Mouse (Mus musculus) 3134 (cell line): ENCODE data around the gene Ccr9.
"Not testable (repeated sequence)": the region's sequence is repeated elsewhere in the genome, so short reads cannot be mapped to it uniquely, and the experiment has no call there.

ENCODE experiments used
- DNase-seq: peaks from one replicate; pipeline ENCODE4 v3.0.0-alpha.2; 2011; ENCODE audit warnings: low spot score; ENCODE audit not compliant: insufficient read length; ENCODE audit errors: extremely low read depth

Gene Ccr9

GRCm38 (mm10) chr9:123713111-123713510 lies 34.9 kb downstream of the Ccr9 start:
- no peak for DNase-seq

- DNase-seq: no peak
These were observed 38.1 kb downstream of the Ccr9 start for GRCm38 (mm10) chr9:123716301-123716700.

DNA sequence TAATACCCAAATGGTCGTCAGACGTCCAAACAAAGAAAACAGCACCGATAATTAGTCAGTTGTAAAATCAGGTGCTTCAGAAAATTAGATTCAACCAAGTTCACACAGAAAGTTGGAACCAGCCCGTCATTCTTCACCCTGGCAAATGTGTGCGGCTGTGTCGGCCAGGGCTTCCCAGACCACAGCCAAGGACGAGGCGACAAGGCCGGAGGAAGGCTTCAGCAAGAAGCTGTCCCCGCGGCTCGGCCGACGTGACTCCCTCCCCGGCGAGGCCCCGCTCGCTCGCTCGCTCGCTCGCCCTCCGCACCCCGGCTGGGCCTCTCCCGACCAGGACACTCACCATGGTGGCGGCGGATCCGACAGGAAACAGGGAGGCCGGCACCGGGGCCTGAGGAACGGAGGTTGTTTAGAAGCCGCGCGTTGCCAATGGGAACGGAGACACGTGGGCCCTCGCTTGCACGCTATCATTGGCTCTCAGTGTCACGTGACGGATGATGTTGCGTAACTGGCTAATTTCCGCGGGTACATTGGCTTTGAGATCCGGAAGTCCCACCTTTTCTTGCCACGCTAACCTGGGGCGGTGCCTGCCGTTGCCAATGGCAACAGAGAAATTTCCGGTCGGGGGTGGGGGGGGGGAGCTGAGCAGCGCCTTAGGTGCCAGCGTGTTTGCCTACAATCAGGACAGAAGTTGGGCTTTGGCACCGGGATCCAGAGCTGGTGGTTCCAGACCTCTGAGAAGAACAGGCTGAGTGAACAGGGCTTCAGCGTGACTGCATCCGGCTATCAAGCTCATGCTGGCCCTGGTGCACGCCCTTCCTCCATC lies 39.2 kb downstream of the Ccr9 start, which contains the start of gene Lztfl1:
Gene Lztfl1 (minus strand): TSS at position 512 of the 823 bp plus-strand sequence.
- peak; percentile 95 for DNase-seq

GRCm38 (mm10) chr9:123722737-123723493 lies 44.7 kb downstream of the Ccr9 start:
- no peak for DNase-seq

DNA sequence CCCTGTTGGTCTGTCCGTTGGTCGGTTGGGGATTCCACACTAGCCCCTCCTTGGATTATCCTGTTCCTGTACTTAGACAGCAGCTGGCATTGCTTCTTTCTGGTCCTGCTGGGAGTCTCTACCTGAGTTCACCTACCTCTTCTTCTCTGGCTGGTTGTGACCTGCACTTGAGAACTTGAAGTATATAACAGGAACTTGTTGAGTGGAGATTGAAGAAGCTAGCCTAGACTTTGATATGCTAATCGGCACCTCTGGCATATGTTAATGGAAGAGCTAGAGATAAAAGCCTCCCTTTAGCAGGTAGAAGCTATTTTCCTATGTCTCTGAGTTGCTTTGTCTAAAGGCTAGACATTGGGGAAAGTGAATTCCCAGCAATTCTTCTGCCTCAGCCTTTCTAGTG lies 53.0 kb downstream of the Ccr9 start:
- no peak for DNase-seq

- DNase-seq: no peak
These were observed 55.9 kb downstream of the Ccr9 start for GRCm38 (mm10) chr9:123734133-123734532.

DNA sequence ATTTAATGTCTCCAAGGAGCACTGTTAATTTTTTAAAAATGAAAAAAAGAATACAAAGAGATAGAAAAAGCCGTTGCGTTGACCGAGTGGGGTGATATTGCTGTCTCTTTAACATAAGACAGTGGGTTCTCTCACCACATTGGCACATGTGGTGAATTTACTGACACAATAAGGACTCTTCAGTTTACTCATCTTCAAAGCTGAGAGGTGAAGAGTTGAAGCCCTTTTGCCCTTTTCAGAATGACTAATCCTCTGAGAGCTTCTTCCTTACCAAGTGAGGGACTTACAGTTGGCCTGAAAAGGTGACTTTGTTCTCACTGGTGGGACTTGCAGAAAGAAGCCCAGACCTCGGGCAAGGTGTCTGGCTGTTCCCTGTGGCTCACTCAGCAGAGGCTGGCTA lies 62.6 kb downstream of the Ccr9 start:
- DNase-seq: no peak

DNA sequence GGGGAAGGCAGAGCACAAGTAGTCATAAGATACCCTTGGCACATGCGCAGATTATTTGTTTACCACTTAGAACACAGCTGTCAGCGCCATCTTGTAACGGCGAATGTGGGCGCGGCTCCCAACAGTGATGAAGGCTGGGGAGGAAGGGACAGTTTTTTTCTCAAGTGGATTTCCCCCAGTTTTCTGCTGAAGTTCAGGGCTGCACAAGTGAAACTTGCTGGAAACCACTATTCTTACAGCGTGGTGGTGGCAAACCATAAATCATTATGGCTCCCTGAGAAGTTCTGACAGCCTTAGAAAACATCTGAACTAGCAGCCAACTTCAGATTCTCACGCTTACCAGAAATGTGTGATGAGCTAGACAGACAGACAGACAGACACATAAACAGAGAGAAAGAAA lies 71.4 kb downstream of the Ccr9 start:
- DNase-seq: not testable (repeated sequence)

GRCm38 (mm10) chr9:123754333-123754732 lies 76.1 kb downstream of the Ccr9 start:
- DNase-seq: no peak

DNA sequence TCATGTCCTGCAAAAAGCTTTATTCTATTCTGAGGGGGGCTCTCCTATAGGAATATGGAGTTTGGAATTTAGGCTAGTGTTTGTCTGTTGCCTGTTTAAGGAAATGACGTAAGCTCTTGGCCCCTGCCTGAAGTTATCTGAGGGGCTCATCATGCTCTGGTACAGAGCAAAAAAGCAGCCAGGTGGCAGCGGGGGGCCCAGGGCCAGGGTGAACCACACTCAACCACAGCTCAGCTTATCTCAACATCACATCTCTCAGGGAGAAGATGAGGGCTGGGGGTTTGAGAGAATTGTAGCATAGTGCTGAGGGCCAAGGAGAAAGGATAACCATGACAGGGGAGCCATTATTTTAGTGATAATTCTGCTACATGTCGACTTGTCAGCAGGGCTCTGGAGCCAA lies 78.5 kb downstream of the Ccr9 start:
- no peak for DNase-seq

DNA sequence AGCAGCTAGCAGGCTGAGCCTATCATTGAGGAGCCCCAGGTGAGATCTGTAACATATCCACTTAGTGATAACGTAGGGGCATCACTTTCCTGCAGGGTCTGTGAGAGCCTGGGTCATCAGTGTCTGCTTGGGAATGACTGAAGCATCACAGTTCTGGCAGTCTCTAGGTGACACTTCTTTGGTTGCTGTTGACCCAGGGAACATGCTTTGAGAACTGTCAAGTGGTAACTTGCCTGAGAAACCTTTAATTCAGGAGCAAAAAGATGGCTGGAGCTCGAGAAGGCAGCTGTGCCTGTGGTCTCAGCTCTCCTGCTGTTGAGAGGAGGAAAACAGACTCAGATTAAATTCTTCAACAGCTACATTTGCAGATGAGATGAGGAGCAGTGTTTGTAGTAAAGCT lies 79.1 kb downstream of the Ccr9 start:
- no peak for DNase-seq

DNA sequence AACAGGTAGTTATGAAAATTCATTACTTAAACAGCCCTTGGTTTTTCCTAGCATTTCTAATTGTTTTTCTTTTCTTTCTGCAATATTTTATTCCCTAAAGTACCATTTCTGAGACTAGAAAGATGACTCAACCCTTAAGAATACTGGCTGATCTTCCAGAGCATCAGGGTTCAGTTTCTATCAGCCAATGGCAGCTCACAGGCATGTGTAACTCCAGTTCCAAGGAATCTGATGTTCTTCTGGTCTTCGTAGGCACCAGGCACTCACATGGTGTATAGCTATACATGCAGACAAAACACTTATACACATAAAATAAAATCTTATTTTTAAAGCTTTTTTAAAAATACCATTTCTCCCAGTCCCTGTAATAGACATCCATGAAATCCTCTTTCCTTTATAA lies 79.9 kb downstream of the Ccr9 start:
- DNase-seq: no peak

DNA sequence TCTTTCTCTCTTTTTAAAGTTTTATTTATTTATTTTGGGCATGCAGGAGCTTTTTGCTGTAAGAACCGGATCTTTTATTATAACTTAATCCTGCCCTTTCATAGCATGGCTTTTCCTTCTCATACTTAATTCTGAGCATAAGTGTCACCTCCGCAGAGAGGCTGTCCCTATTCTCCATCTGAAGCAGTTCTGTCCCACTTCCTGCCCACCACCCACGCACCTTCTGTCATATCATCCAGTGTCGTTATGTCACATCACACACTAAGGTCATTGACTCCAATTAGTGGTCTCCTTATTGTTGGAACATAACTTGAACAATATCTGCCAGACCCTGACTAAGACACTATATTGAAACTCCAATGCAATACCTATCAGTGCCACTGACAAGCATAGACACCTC lies 80.4 kb downstream of the Ccr9 start:
- DNase-seq: no peak

- DNase-seq: no peak
These were observed 82.6 kb downstream of the Ccr9 start for GRCm38 (mm10) chr9:123760806-123761205.

DNA sequence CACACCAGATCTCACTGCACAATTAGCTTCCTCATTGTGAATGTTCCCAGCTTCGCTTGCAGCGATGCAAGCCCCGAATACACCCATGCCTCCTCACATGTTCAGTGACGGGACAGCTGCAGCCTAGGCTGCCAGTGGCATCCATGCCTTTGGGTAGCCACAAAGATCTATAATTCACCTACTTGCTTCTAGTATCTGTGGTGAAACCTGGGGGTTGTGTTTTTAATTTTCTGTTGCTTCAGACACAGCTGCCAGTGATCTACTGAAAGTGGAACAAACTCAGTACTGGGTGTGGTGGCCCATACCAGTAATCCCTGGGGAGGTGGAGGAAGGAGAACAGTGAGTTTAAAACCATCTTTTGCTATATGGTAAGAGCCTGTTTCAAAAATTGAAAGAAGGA lies 84.6 kb downstream of the Ccr9 start:
- peak; percentile 10 for DNase-seq

GRCm38 (mm10) chr9:123763771-123764170 lies 85.5 kb downstream of the Ccr9 start:
- no peak for DNase-seq

DNA sequence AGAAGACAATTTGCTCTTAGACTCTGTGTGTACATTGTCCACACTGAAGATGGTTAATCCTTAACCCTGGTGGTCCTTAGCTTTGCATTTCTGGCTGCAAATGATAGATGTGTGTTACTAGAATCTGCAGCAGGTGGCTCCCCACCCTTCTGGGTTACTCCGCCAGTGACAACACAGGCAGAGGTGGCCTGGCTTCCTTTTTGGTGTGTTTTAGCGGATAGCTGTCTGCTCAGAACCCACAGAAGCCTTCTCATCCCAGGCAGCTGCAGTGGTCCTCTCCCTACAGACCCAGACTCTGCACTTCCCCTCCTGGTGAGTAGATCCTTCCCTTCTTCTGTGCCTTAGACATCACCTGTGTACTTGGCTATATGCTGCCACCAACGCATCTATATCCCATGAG lies 88.8 kb downstream of the Ccr9 start:
- no peak for DNase-seq

DNA sequence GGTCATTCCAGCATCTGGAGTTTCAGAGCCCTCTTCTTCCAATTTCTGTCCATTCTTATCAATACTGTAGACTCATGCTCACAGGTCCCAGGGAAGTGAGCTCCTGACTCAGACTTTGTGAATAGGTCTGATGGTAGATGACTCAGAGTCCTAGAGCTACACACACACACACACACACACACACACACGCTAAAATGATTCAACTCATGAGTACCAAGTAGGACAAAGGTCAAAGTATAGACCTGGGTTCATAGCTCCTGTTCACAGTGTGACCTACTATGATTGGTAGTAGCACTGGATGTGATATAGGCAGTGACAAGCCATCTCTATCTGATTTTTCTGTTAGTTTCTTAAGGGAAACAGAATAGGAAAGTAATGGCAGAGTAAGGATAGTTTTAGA lies 90.2 kb downstream of the Ccr9 start:
- DNase-seq: no peak

DNA sequence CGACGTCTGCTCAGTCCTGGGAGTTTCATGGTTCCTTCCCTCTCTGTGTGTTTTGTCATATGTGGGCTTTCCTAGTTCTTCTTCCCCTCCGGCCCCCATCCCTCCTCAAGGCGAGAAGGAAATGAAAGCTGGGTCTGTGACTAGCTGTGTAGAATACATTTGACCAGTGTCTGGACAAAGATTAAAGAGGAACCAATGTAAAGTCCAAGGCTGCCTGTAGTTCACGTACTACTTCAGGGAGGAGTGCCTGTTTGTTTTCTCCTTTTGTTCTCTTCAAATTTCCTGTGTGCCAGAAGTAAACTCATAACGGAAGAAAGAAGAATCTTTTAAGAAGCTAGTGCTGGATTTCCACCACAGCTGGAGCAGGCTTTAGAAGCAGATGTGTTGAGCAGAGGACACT lies 91.3 kb downstream of the Ccr9 start:
- no peak for DNase-seq

DNA sequence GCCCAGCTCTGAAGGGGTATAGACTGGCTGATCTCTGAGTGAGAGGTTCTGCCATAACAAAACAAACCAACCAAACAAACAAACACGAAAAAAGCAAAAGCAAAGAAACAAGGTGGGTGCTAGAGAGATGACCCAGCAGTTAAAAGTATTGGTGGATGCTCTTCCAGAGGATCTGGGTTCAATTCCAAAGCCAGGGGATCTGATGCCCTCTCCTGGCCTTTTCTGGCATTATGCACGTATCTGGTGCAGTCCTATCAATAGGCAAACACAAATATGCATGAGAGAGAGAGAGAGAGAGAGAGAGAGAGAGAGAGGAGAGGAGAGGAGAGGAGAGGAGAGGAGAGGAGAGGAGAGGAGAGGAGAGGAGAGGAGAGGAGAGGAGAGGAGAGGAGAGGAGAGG lies 95.1 kb downstream of the Ccr9 start:
- not testable (repeated sequence) for DNase-seq

DNA sequence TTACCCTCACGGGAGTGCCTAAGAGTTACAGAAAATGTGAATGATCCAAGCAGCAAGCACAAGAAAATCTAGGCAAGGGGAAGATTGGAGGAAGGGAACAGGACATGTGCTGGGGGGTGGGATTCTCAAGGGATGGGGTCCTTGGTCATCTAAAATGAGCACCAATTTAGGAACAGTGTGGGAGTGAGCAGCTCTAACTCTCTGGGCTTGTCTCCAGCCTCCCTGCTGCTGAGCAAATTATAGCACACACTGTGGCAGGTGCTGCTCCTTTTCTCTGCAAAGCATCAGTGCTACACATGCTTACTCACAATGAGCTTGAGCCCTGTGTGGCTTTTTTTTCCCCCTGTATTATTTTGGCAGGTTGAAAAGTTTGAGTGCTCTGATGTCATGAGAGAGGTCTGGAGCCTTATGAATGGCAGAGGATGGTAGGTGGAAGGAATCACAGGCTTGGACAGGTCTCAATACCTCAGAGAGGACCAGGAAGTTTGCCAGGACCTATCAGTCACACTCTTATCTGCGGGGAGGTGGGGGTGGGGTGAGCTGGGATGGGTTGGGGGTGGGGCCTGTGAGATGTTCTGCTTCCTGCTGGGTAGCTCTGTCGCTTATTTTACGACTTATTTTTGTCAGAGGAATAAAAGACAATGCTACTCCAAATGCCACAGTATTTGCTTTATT lies 110.8 kb downstream of the Ccr9 start:
- DNase-seq: no peak
